Comparison of ENCODE assay signal across 9 mouse cellular contexts in genomic region chr6:135333994-135334651, GRCm38 (mm10). TPM values are rescaled to one million over a fixed set of nuclear protein-coding genes. Genes with fewer than 3 reads are reported as not detected.
DNase-seq lines count a peak whose midpoint lies in the region; ATAC-seq lines count a peak whose summit lies in the region.
"Had no signal": no experiment of that assay in that cellular context is flagged by ENCODE, and none has a peak within 500 bp of the region (broad histone marks: within the 10 kb centered on the region; RNA-seq: fewer than 3 reads in every experiment).

No protein-coding gene starts in this region.

- no peaks in the 10 kb centered on the region for H3K36me3 ChIP-seq in heart, embryonic 13.5 days
- H3K36me3 ChIP-seq: midbrain, embryonic 12.5 days had no signal

- no peaks in the 10 kb centered on the region for H3K9me3 ChIP-seq in heart, embryonic 13.5 days
- H3K9me3 ChIP-seq: midbrain, embryonic 12.5 days had no signal

- no peak for ATAC-seq in heart, embryonic 13.5 days (ENCODE audit: extremely low read depth, insufficient number of reproducible peaks, low FRiP score, low TSS enrichment)
- no peak for ATAC-seq in megakaryocyte progenitor cell, adult 5-6 weeks (replicated peaks; ENCODE audit: poor library complexity)

- no peaks in the 10 kb centered on the region for H3K27me3 ChIP-seq in heart, embryonic 13.5 days (replicated peaks)
- H3K27me3 ChIP-seq: midbrain, embryonic 12.5 days had no signal

- no peak overlapping the region; the same call in 1 of the 2 replicates for H3K9ac ChIP-seq in heart, embryonic 13.5 days
- H3K9ac ChIP-seq: midbrain, embryonic 12.5 days had no signal

- peak overlapping the region; percentile 63 for H3K27ac ChIP-seq in heart, embryonic 13.5 days (replicated peaks)
- H3K27ac ChIP-seq: midbrain, embryonic 12.5 days had no signal

- no peak overlapping the region for H3K4me2 ChIP-seq in heart, embryonic 13.5 days
- H3K4me2 ChIP-seq: midbrain, embryonic 12.5 days had no signal

- H3K4me1 ChIP-seq in heart, embryonic 13.5 days: peaks cover 30% of the 10 kb centered on the region

- no peak overlapping the region for H3K4me3 ChIP-seq in heart, embryonic 13.5 days
- H3K4me3 ChIP-seq: midbrain, embryonic 12.5 days had no signal

- 46% methylated on average over 5 of the region's 5 CpGs for WGBS in heart, embryonic 13.5 days

- DNase-seq in Muller cell, postnatal 12 days (ENCODE audit: inconsistent ontology term): peak; percentile 83
- peak; percentile 50 for DNase-seq in embryo, embryonic 11 days
- peak; percentile 26 to 40 for DNase-seq in kidney, postnatal 4 days
- no peak for DNase-seq in right cerebral cortex, postnatal 25 days
- no peak for DNase-seq in cerebellum, adult 8-10 months
- DNase-seq in adrenal gland, postnatal 4 days (ENCODE audit: low spot score in 2 of 2): no peak

RNA-seq across cellular contexts. Expression of gene Pbp2, which starts 23.9 kb away (rescaled TPM):
- polyA plus RNA-seq in heart, embryonic 13.5 days (2015; fragmentation: Nextera tagmentation; extraction: Ambion mirVana): not detected in 2 replicates
- not detected in 2 replicates for total RNA-seq in megakaryocyte progenitor cell, adult 5-6 weeks (2015)
- total RNA-seq in megakaryocyte progenitor cell, adult 5-6 weeks (2017): not detected in 2 replicates
- total RNA-seq in adrenal gland, postnatal 4 days (2021): not detected
- polyA plus RNA-seq: midbrain, embryonic 12.5 days had no signal

RNA-seq across cellular contexts. Expression of gene Emp1, which starts 28.2 kb away (rescaled TPM):
- 37.4 and 38.4 TPM in 2 replicates for polyA plus RNA-seq in heart, embryonic 13.5 days (2015; fragmentation: Nextera tagmentation; extraction: Ambion mirVana)
- total RNA-seq in megakaryocyte progenitor cell, adult 5-6 weeks (2015): 0.64 and 0.74 TPM in 2 replicates
- 0.75 and 1.1 TPM in 2 replicates for total RNA-seq in megakaryocyte progenitor cell, adult 5-6 weeks (2017)
- 100 to 1,000 TPM; 110 to 112 TPM for total RNA-seq in adrenal gland, postnatal 4 days (2021)

Comparison
In these comparisons a context has a peak if more than half of its experiments do, and no peak if none do; other contexts are left out.
1. DNase-seq: peak in Muller cell, postnatal 12 days (single experiment), embryo, embryonic 11 days (single experiment) and kidney, postnatal 4 days (2 of 2); none in right cerebral cortex, postnatal 25 days (single experiment), cerebellum, adult 8-10 months (single experiment) and adrenal gland, postnatal 4 days (0 of 2).
2. RNA of gene Emp1, which starts 28.2 kb away (total RNA-seq): 110 to 112 TPM in adrenal gland, postnatal 4 days; 0.64 to 1.1 TPM in megakaryocyte progenitor cell, adult 5-6 weeks; every median in the first group is over 10 times any median in the second.